Mouse (Mus musculus) forebrain, embryonic 16.5 days (tissue): ENCODE data around the gene Sec22a. TPM values are rescaled to one million over a fixed set of nuclear protein-coding genes. Genes with fewer than 3 reads are reported as not detected.

Source experiments
- ATAC-seq: fragments of 200-750 bp; cut with Nextera tagmentation; 2 replicates; pipeline ENCODE4 v1.8.0; 2017; ENCODE audit warnings: mild to moderate bottlenecking, moderate library complexity
- H3K27ac ChIP-seq: fragments of 300-500 bp; sonication (generic); 2 replicates; pipeline ENCODE4 v1.5.1; 2014; ENCODE audit warnings: low read length, control low read depth
- H3K27me3 ChIP-seq: fragments of 300-500 bp; sonication (generic); replicated peaks from 2 replicates; pipeline ENCODE4 v1.6.1; 2014; ENCODE audit warnings: low read length; ENCODE audit not compliant: control insufficient read depth, insufficient read depth
- H3K36me3 ChIP-seq: fragments of 300-500 bp; sonication (generic); 2 replicates; pipeline ENCODE4 v1.6.1; 2014; ENCODE audit not compliant: control insufficient read depth, insufficient read depth
- H3K4me1 ChIP-seq: fragments of 300-500 bp; sonication (generic); replicated peaks from 2 replicates; pipeline ENCODE4 v1.6.1; 2014; ENCODE audit warnings: low read length; ENCODE audit not compliant: control insufficient read depth, insufficient read depth
- H3K4me2 ChIP-seq: fragments of 300-500 bp; sonication (generic); 2 replicates; pipeline ENCODE4 v1.6.1; 2014; ENCODE audit warnings: mild to moderate bottlenecking, low read length, control low read depth
- H3K4me3 ChIP-seq: fragments of 300-500 bp; sonication (generic); replicated peaks from 2 replicates; pipeline ENCODE4 v1.5.1; 2014; ENCODE audit warnings: mild to moderate bottlenecking, low read length, control low read depth
- H3K9ac ChIP-seq: fragments of 300-500 bp; sonication (generic); replicated peaks from 2 replicates; pipeline ENCODE4 v1.6.1; 2014; ENCODE audit warnings: low read depth, low read length, control low read depth
- H3K9me3 ChIP-seq: fragments of 300-500 bp; sonication (generic); 2 replicates; pipeline ENCODE4 v1.6.1; 2016; ENCODE audit warnings: low read length; ENCODE audit not compliant: control insufficient read depth
- WGBS: fragments of 180-500 bp; shearing (Covaris S2); extraction: QIAGEN DNeasy Blood & Tissue Kit; methylation state at CpG from one replicate; pipeline ENCODE4 v1.1.7; 2014; 5-methylcytosine and 5-hydroxymethylcytosine counted together
- polyA plus RNA-seq: library from polyadenylated mRNA; unstranded; fragments of >200 nt; fragmentation: Nextera tagmentation; extraction: Ambion mirVana; gene quantifications from 2 replicates; pipeline ENCODE4 v1.2.1, GENCODE M21; 2015

The Sec22a gene
- polyA plus RNA-seq, 1 experiment from 2014 or later, result 44.2 TPM

DNA sequence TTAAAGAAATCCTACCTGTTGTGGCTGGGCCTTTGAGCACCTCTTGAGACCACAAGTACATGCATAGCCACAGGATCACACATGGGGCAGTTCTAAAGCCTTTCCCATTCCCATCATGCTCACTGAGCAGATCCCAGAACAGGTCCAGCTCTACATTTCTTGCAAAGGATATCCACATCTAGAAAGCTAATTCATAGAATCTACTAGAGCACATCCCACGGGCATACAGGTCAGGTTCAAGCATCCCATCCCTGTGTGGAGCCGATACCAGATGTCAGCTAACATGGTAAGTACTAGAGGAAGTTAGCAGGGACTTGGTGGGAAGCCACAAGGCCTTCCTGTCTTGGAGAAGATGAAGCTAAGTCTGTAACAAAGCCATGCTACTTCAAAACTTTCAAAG lies 57.1 kb downstream of the Sec22a start:
- whole genome bisulfite sequencing, result 85% methylated on average over 2 of the region's 2 CpGs
- no peak for ATAC-seq
- Histone ChIP-seq H3K9me3 (no peaks in the 10 kb centered on the region), H3K4me2 (no peak overlapping the region), H3K4me1 (peaks cover 5% of the 10 kb centered on the region), H3K27me3 (no peaks in the 10 kb centered on the region), H3K9ac (no peak overlapping the region), H3K36me3 (no peaks in the 10 kb centered on the region), H3K4me3 (no peak overlapping the region), H3K27ac (no peak overlapping the region)

DNA sequence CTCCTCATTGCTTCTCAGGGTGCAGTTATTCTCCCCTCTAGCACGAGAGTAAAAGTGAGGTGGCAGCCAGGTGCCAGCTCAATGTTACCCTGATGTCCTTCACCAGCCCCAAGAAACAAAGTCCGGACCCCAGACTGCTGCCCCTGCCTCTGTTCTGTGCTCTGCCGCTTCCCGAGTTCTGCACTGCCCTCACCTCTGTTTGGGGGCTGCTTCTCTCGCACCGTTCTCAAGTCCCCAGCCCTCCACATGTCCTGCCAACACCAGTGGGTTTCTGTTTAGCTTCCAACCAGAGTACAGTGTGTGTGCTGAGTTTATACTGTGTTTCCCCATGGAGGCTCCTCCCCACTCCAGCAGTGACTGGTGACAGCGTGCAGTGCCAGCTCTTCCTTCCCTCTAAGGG lies 58.5 kb downstream of the Sec22a start:
- Histone ChIP-seq H3K4me1 (no peaks in the 10 kb centered on the region), H3K9me3 (no peaks in the 10 kb centered on the region), H3K36me3 (no peaks in the 10 kb centered on the region), H3K27me3 (no peaks in the 10 kb centered on the region), H3K4me3 (no peak overlapping the region), H3K4me2 (no peak overlapping the region), H3K27ac (no peak overlapping the region), H3K9ac (no peak overlapping the region)
- ATAC-seq, result no peak
- 87% methylated on average over 7 of the region's 7 CpGs for WGBS

DNA sequence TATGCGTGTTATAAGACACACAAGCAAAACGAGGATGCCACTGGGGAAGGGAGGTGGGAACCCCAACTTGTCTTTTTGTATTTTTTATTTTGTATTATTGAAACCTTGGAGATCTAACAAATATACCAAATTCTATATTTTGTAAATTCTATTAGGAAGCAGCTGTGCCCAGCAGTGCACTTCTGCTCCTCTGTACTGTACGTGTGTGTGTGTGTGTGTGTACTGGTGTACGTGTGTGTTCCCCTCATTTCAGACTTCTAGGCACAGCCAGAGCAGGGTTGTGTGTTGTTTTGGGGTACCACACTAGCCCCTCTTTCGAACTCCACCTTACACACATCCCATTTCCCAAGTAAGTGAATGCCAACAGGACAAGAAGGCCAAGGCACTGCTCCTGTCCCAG lies 59.3 kb downstream of the Sec22a start:
- Histone ChIP-seq H3K36me3 (0 out of 2 replicates have a peak, but pooled peaks cover 7% of the 10 kb centered on the region), H3K4me3 (no peak overlapping the region)

DNA sequence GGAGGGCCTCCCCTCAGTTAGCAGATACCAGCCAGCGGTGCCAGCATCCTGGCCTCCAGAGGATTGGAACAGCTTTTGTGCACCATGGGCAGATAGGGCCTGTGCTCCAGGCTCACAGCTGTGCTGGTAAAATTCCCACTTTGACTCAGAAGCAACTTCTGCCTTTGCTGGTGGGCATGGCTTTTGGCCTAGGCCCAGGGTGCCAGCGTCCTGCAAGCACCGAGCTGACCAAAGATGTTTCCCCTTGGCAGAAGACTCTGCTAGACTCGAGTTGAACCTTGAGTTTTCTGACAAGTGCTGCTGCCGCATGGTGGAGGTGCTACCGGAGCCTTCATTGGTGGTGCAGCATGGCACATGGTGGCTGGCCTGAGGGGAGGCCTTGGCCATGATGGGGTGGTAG lies 60.0 kb downstream of the Sec22a start:
- no peaks in the 10 kb centered on the region for H3K9me3 ChIP-seq
- H3K4me2 ChIP-seq, result no peak overlapping the region
- H3K4me3 ChIP-seq, result no peak overlapping the region
- 91% methylated on average over 6 of the region's 6 CpGs for WGBS
- H3K27me3 ChIP-seq, result no peaks in the 10 kb centered on the region
- 0 out of 2 replicates have a peak, but pooled peaks cover 8% of the 10 kb centered on the region for H3K36me3 ChIP-seq
- no peak overlapping the region for H3K27ac ChIP-seq
- no peaks in the 10 kb centered on the region for H3K4me1 ChIP-seq
- no peak overlapping the region for H3K9ac ChIP-seq
- ATAC-seq, result no peak

More for the DNA sequence above, 59.3 kb downstream of the Sec22a start:
- Histone ChIP-seq H3K27ac (no peak overlapping the region), H3K4me2 (no peak overlapping the region), H3K27me3 (no peaks in the 10 kb centered on the region), H3K4me1 (no peaks in the 10 kb centered on the region), H3K9me3 (no peaks in the 10 kb centered on the region), H3K9ac (no peak overlapping the region)
- ATAC-seq, result no peak
- WGBS, result 91% methylated on average over 5 of the region's 5 CpGs

DNA sequence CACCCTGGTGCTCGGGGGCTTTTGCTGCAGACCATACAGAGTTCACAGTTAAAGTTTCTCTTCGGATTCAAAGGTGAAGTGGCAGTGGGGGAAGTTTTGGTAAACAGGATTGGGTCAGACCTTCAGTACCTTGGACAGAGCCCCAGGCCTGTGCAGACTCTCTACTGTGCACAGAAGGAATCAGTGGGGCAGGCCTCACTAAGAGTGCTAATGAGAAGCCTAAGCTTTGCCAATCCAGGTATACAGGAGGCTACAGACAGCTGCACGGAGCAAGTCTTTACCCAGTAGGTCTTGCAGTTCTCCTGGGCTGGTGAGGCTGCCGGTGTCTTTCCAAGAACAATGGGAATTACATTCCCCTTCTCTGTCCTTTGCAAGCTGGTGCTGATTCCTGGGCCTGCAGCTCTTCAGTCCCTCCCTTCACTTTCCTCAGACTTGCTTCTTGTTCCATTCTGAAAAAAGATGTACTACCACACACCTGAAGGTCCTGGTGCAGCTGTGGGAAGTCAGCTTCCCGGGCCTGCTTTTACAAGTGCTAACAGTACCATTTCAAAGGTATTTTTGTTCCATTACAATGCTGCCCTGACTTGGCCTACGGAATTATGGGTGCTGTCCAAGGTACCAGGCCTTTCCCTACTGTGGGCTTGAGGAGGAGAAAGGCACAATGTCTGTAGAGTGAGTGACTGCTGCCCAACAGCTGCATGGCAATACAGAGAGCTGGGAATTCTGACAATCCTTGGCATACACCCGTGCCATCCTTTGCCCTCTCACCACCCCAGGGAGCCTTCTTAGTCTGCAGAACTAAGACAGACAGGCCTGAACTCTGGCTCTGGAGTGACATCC lies 61.1 kb downstream of the Sec22a start:
- 44% methylated on average over 7 of the region's 7 CpGs for WGBS
- Histone ChIP-seq H3K4me1 (no peaks in the 10 kb centered on the region), H3K4me2 (no peak overlapping the region), H3K27me3 (no peaks in the 10 kb centered on the region), H3K4me3 (no peak overlapping the region), H3K9me3 (no peaks in the 10 kb centered on the region), H3K27ac (no peak overlapping the region), H3K36me3 (0 out of 2 replicates have a peak, but pooled peaks cover 8% of the 10 kb centered on the region), H3K9ac (no peak overlapping the region)
- no peak for ATAC-seq

DNA sequence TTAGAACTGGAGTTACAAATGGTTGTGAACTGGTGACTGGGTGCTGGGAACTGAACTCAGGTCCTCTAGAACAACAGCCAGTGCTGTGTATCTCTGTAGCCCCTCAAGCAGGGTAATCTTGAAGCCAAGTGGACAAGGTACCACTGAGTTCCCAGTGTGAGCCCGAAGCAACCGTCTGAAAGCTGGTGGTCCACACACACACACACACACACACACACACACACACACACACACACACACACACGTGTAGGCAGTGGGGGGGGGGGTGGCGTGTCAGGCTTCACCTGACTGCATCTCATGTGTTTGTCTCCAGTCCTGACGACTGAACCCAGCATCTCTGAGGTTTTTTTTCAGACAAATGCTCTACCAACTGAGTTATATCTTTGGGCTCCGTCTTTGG lies 63.6 kb downstream of the Sec22a start:
- H3K36me3 ChIP-seq, result 0 out of 2 replicates have a peak, but pooled peaks cover 8% of the 10 kb centered on the region
- no peak overlapping the region for H3K9ac ChIP-seq
- H3K27ac ChIP-seq, result no peak overlapping the region
- H3K4me1 ChIP-seq, result no peaks in the 10 kb centered on the region
- H3K4me3 ChIP-seq, result no peak overlapping the region
- no peak overlapping the region for H3K4me2 ChIP-seq
- no peaks in the 10 kb centered on the region for H3K9me3 ChIP-seq
- no peaks in the 10 kb centered on the region for H3K27me3 ChIP-seq
- WGBS, result 91% methylated on average over 6 of the region's 6 CpGs
- no peak for ATAC-seq

DNA sequence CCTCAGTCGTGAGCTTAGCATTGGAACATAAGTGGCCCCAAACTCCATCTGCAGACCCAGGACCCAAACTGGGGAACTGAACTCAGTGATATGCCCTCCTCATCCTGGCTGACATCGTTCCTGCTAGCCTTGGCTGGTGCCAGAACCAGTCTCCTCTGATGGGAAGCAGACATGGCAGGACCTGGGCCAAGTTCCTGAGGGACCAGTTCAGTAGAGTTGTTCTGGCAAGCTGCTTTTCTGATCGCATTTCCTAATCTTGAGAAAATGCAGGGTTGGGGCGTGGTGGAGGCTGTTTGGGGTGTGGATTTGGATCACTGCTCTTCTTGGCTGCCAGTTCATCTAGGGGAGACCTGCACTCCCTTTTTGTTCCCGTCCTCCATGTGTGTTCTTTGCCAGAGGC lies 65.9 kb downstream of the Sec22a start:
- no peaks in the 10 kb centered on the region for H3K27me3 ChIP-seq
- ATAC-seq, result no peak
- no peak overlapping the region for H3K9ac ChIP-seq
- no peak overlapping the region for H3K27ac ChIP-seq
- no peak overlapping the region for H3K4me3 ChIP-seq
- H3K9me3 ChIP-seq, result no peaks in the 10 kb centered on the region
- H3K4me2 ChIP-seq, result no peak overlapping the region
- 0 out of 2 replicates have a peak, but pooled peaks cover 8% of the 10 kb centered on the region for H3K36me3 ChIP-seq
- WGBS, result 82% methylated on average over 5 of the region's 5 CpGs
- no peaks in the 10 kb centered on the region for H3K4me1 ChIP-seq

DNA sequence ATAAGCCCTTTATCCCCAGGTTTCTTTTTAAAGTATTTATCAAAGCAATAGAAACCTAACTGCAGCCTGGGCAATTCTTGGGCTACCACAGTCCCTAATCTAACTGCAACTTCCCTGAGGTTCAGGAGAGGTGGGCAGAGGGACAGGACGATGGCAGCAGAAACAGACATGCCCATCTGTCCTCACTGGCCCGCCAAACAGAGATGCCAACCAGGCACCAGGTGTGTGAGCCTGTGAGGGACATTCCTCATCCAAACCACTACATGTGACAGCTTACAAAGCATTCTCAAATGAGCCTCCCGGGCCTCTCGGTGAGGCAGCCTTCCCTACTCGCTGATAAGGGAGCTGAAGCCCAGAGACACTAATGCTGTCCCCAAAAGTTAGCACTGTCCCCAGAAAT lies 76.5 kb downstream of the Sec22a start:
- ATAC-seq, result no peak
- no peaks in the 10 kb centered on the region for H3K4me1 ChIP-seq

DNA sequence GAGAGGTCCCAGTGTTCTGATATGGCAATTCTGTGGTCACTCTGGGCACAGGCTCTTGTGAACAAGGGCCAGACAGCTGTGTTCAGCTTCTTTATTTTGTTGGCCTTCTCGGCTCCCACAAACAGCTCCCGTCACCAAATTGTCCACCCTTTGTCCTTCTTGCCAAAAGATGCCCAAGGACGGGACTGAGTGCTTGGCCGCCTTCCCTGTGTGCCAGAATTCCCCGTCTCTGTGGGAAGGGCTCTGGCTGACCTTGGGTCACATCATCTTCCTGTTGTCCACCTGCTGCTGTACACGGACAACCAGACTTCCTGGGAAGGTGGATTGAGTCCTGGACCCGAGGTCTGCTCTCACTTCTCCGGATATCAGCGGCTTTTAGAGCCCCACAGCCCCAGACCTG lies 77.9 kb downstream of the Sec22a start:
- no peaks in the 10 kb centered on the region for H3K27me3 ChIP-seq
- H3K36me3 ChIP-seq, result peaks cover 6% of the 10 kb centered on the region
- no peak for ATAC-seq
- no peaks in the 10 kb centered on the region for H3K9me3 ChIP-seq
- H3K4me2 ChIP-seq, result no peak overlapping the region
- H3K4me1 ChIP-seq, result no peaks in the 10 kb centered on the region
- no peak overlapping the region for H3K4me3 ChIP-seq
- WGBS, result 81% methylated on average over 9 of the region's 9 CpGs
- H3K9ac ChIP-seq, result no peak overlapping the region
- H3K27ac ChIP-seq, result no peak overlapping the region

More for the DNA sequence above, 76.5 kb downstream of the Sec22a start:
- Histone ChIP-seq H3K4me3 (no peak overlapping the region), H3K9me3 (no peaks in the 10 kb centered on the region), H3K27me3 (no peaks in the 10 kb centered on the region), H3K4me2 (no peak overlapping the region), H3K36me3 (peaks cover 6% of the 10 kb centered on the region), H3K27ac (no peak overlapping the region), H3K9ac (no peak overlapping the region)
- WGBS, result 93% methylated on average over 5 of the region's 5 CpGs
